Mouse (Mus musculus) hindbrain, embryonic 11.5 days (tissue): Measurements from ENCODE around the gene Vps13c. TPM values are rescaled to one million over a fixed set of nuclear protein-coding genes. Genes with fewer than 3 reads are reported as not detected.

Source experiments
- ATAC-seq: fragments of 200-750 bp; cut with Nextera tagmentation; 2 replicates; pipeline ENCODE4 v1.8.0; 2017; ENCODE audit warnings: mild to moderate bottlenecking, moderate TSS enrichment, moderate library complexity; ENCODE audit not compliant: low FRiP score
- DNase-seq: peaks from one replicate; pipeline ENCODE4 v3.0.0-alpha.2; 2015; ENCODE audit warnings: low spot score
- H3K27ac ChIP-seq: fragments of 300-500 bp; sonication (generic); 2 replicates; pipeline ENCODE4 v1.5.1; 2014; ENCODE audit warnings: mild to moderate bottlenecking, low read depth, low read length
- H3K27me3 ChIP-seq: fragments of 300-500 bp; sonication (generic); 2 replicates; pipeline ENCODE4 v1.6.1; 2014; ENCODE audit warnings: mild to moderate bottlenecking, low read length, moderate library complexity, mixed read lengths; ENCODE audit not compliant: control insufficient read depth, insufficient read depth
- H3K36me3 ChIP-seq: fragments of 300-500 bp; sonication (generic); 2 replicates; pipeline ENCODE4 v1.6.1; 2014; ENCODE audit warnings: mild to moderate bottlenecking, low read length, moderate library complexity, mixed read lengths; ENCODE audit not compliant: control insufficient read depth, insufficient read depth
- H3K4me1 ChIP-seq: fragments of 300-500 bp; sonication (generic); replicated peaks from 2 replicates; pipeline ENCODE4 v1.6.1; 2014; ENCODE audit warnings: low read length, mixed read lengths; ENCODE audit not compliant: control insufficient read depth, insufficient read depth
- H3K4me2 ChIP-seq: fragments of 300-500 bp; sonication (generic); replicated peaks from 2 replicates; pipeline ENCODE4 v1.6.1; 2014; ENCODE audit warnings: mild to moderate bottlenecking, low read depth, low read length
- H3K4me3 ChIP-seq: fragments of 300-500 bp; sonication (generic); 2 replicates; pipeline ENCODE4 v1.5.1; 2014; ENCODE audit warnings: low read depth, low read length
- H3K9ac ChIP-seq: fragments of 300-500 bp; sonication (generic); 2 replicates; pipeline ENCODE4 v1.6.1; 2014; ENCODE audit warnings: low read depth, low read length
- H3K9me3 ChIP-seq: fragments of 300-500 bp; sonication (generic); 2 replicates; pipeline ENCODE4 v1.6.1; 2016; ENCODE audit warnings: low read length; ENCODE audit not compliant: control insufficient read depth
- WGBS: fragments of 180-500 bp; shearing (Covaris S2); extraction: QIAGEN DNeasy Blood & Tissue Kit; methylation state at CpG from one replicate; pipeline ENCODE4 v1.1.7; 2014; 5-methylcytosine and 5-hydroxymethylcytosine counted together
- polyA plus RNA-seq: library from polyadenylated mRNA; unstranded; fragments of >200 nt; fragmentation: Nextera tagmentation; extraction: Ambion mirVana; gene quantifications from 2 replicates; pipeline ENCODE4 v1.2.1, GENCODE M21; 2014

The Vps13c gene
- polyA plus RNA-seq, 1 experiment from 2014 or later, result 14.7 TPM

DNA sequence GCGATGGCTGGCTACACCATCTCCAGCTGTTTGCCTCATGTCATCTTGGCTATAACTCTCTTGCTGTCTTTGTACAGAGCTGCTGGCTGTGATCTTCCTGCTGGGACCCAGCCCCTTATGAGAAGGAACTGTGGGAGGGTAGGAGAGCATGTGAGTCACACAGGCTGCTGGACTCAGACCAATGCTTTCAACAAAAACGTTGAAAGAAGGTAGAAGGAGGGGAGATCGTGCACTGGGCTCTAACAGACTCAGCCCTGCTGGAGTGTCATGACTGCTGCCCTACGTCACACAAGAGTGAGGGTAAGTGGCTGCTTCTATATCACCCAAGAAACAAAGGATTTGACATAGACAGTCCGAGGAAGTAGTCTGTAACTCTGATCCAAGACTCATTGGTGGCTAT lies 193.6 kb downstream of the Vps13c start:
- H3K4me2 ChIP-seq, result no peak overlapping the region
- DNase-seq (no peak), ATAC-seq (no peak)
- no peaks in the 10 kb centered on the region for H3K36me3 ChIP-seq
- H3K9ac ChIP-seq, result no peak overlapping the region
- H3K27ac ChIP-seq, result no peak overlapping the region
- no peak overlapping the region for H3K4me3 ChIP-seq
- no peaks in the 10 kb centered on the region for H3K4me1 ChIP-seq
- no peaks in the 10 kb centered on the region for H3K27me3 ChIP-seq
- H3K9me3 ChIP-seq, result no peaks in the 10 kb centered on the region
- WGBS, result 82% methylated on average over 5 of the region's 5 CpGs

Other genes with a start within 250 kb of the Vps13c start
- 0.11 TPM in 1 of 2 replicates, not detected in the other for gene C2cd4b, start 81.0 kb upstream of the Vps13c start, polyA plus RNA-seq
- not detected in 2 replicates for gene C2cd4a, start 8.1 kb upstream of the Vps13c start, polyA plus RNA-seq